Mouse (Mus musculus): Measurements from ENCODE around the gene Slc25a25. TPM values are rescaled to one million over a fixed set of nuclear protein-coding genes. Genes with fewer than 3 reads are reported as not detected.

The Slc25a25 gene
- polyA plus RNA-seq (2015; fragmentation: Nextera tagmentation; extraction: Ambion mirVana), result 12.2 and 12.8 TPM in 2 replicates

GRCm38 (mm10) chr2:32450881-32451844 is at the start of gene Slc25a25:
Slc25a25 (minus strand) TSS chr2:32451445.
- H3K27ac ChIP-seq (ENCODE audit: low read length), result peak within 1 kb of the TSS; percentile 96
- H3K9ac ChIP-seq (ENCODE audit: low read length), result peak within 1 kb of the TSS; percentile 70
- H3K9me3 ChIP-seq (replicated peaks; ENCODE audit: control insufficient read depth, low read length), result no peaks in the 10 kb centered on the region
- peak within 1 kb of the TSS; percentile 58 for H3K4me3 ChIP-seq (ENCODE audit: low read length)
- ATAC-seq (replicated peaks; ENCODE audit: extremely low read depth, insufficient read depth, low FRiP score), result peak; percentile 84
- under 1% methylated on average over 103 of the region's 103 CpGs for WGBS
- H3K27me3 ChIP-seq (ENCODE audit: control insufficient read depth, insufficient read depth, low read length), result no peaks in the 10 kb centered on the region
- peaks cover 7% of the 10 kb centered on the region; the same call in 1 of the 2 replicates for H3K36me3 ChIP-seq (ENCODE audit: control insufficient read depth, insufficient read depth)
- H3K4me2 ChIP-seq (ENCODE audit: low read depth, low read length), result peak within 1 kb of the TSS; percentile 76
- peaks cover 44% of the 10 kb centered on the region for H3K4me1 ChIP-seq (ENCODE audit: control insufficient read depth, insufficient read depth, low read length)

- Histone ChIP-seq H3K36me3 (ENCODE audit: control insufficient read depth, insufficient read depth) (no peaks in the 10 kb centered on the region), H3K9me3 (replicated peaks; ENCODE audit: control insufficient read depth, low read length) (peaks cover 10% of the 10 kb centered on the region), H3K27ac (ENCODE audit: low read length) (no peak overlapping the region), H3K27me3 (ENCODE audit: control insufficient read depth, insufficient read depth, low read length) (no peaks in the 10 kb centered on the region), H3K4me2 (ENCODE audit: low read depth, low read length) (no peak overlapping the region), H3K9ac (ENCODE audit: low read length) (no peak overlapping the region), H3K4me1 (ENCODE audit: control insufficient read depth, insufficient read depth, low read length) (no peaks in the 10 kb centered on the region), H3K4me3 (ENCODE audit: low read length) (no peak overlapping the region)
- ATAC-seq (replicated peaks; ENCODE audit: extremely low read depth, insufficient read depth, low FRiP score), result no peak
- 66% methylated on average over 5 of the region's 5 CpGs for WGBS
Observed at GRCm38 (mm10) chr2:32500461-32500860, 49.2 kb upstream of the Slc25a25 start.

GRCm38 (mm10) chr2:32499365-32499764 is 48.1 kb upstream of the Slc25a25 start:
- Histone ChIP-seq H3K4me1 (ENCODE audit: control insufficient read depth, insufficient read depth, low read length) (peaks cover 4% of the 10 kb centered on the region; the same call in 1 of the 2 replicates), H3K9ac (ENCODE audit: low read length) (no peak overlapping the region), H3K27me3 (ENCODE audit: control insufficient read depth, insufficient read depth, low read length) (no peaks in the 10 kb centered on the region), H3K4me3 (ENCODE audit: low read length) (no peak overlapping the region), H3K4me2 (ENCODE audit: low read depth, low read length) (no peak overlapping the region), H3K9me3 (replicated peaks; ENCODE audit: control insufficient read depth, low read length) (peaks cover 8% of the 10 kb centered on the region), H3K36me3 (ENCODE audit: control insufficient read depth, insufficient read depth) (no peaks in the 10 kb centered on the region), H3K27ac (ENCODE audit: low read length) (no peak overlapping the region)
- no peak for ATAC-seq (replicated peaks; ENCODE audit: extremely low read depth, insufficient read depth, low FRiP score)
- WGBS, result 75% methylated on average over 4 of the region's 4 CpGs

GRCm38 (mm10) chr2:32496190-32496589 is 44.9 kb upstream of the Slc25a25 start:
- Histone ChIP-seq H3K9ac (ENCODE audit: low read length) (no peak overlapping the region), H3K4me3 (ENCODE audit: low read length) (no peak overlapping the region), H3K36me3 (ENCODE audit: control insufficient read depth, insufficient read depth) (no peaks in the 10 kb centered on the region), H3K9me3 (replicated peaks; ENCODE audit: control insufficient read depth, low read length) (peaks cover 8% of the 10 kb centered on the region), H3K4me2 (ENCODE audit: low read depth, low read length) (no peak overlapping the region), H3K27me3 (ENCODE audit: control insufficient read depth, insufficient read depth, low read length) (no peaks in the 10 kb centered on the region), H3K27ac (ENCODE audit: low read length) (no peak overlapping the region; the same call in 1 of the 2 replicates), H3K4me1 (ENCODE audit: control insufficient read depth, insufficient read depth, low read length) (peaks cover 4% of the 10 kb centered on the region; the same call in 1 of the 2 replicates)
- WGBS, result 46% methylated on average over 5 of the region's 5 CpGs
- no peak for ATAC-seq (replicated peaks; ENCODE audit: extremely low read depth, insufficient read depth, low FRiP score)

GRCm38 (mm10) chr2:32495185-32495726 is 44.0 kb upstream of the Slc25a25 start:
- H3K9ac ChIP-seq (ENCODE audit: low read length), result 0 out of 2 replicates have a peak overlapping the region, but pooled peaks have one; percentile 17
- peak overlapping the region; percentile 73 for H3K27ac ChIP-seq (ENCODE audit: low read length)
- no peak overlapping the region for H3K4me3 ChIP-seq (ENCODE audit: low read length)
- ATAC-seq (replicated peaks; ENCODE audit: extremely low read depth, insufficient read depth, low FRiP score), result peak; percentile 68
- H3K36me3 ChIP-seq (ENCODE audit: control insufficient read depth, insufficient read depth), result no peaks in the 10 kb centered on the region
- peaks cover 8% of the 10 kb centered on the region for H3K9me3 ChIP-seq (replicated peaks; ENCODE audit: control insufficient read depth, low read length)
- 49% methylated on average over 20 of the region's 20 CpGs for WGBS
- peak overlapping the region; percentile 23; the same call in 1 of the 2 replicates for H3K4me2 ChIP-seq (ENCODE audit: low read depth, low read length)
- H3K4me1 ChIP-seq (ENCODE audit: control insufficient read depth, insufficient read depth, low read length), result peaks cover 4% of the 10 kb centered on the region; the same call in 1 of the 2 replicates
- no peaks in the 10 kb centered on the region for H3K27me3 ChIP-seq (ENCODE audit: control insufficient read depth, insufficient read depth, low read length)

- Histone ChIP-seq H3K9ac (ENCODE audit: low read length) (peak overlapping the region; percentile 17; the same call in 1 of the 2 replicates), H3K9me3 (replicated peaks; ENCODE audit: control insufficient read depth, low read length) (peaks cover 8% of the 10 kb centered on the region), H3K4me3 (ENCODE audit: low read length) (no peak overlapping the region), H3K4me2 (ENCODE audit: low read depth, low read length) (no peak overlapping the region), H3K4me1 (ENCODE audit: control insufficient read depth, insufficient read depth, low read length) (peaks cover 4% of the 10 kb centered on the region; the same call in 1 of the 2 replicates), H3K27me3 (ENCODE audit: control insufficient read depth, insufficient read depth, low read length) (no peaks in the 10 kb centered on the region), H3K36me3 (ENCODE audit: control insufficient read depth, insufficient read depth) (no peaks in the 10 kb centered on the region), H3K27ac (ENCODE audit: low read length) (peak overlapping the region; percentile 73)
- ATAC-seq (replicated peaks; ENCODE audit: extremely low read depth, insufficient read depth, low FRiP score), result no peak
- 39% methylated on average over 2 of the region's 2 CpGs for WGBS
Observed at GRCm38 (mm10) chr2:32494522-32494921, 43.3 kb upstream of the Slc25a25 start.

- Histone ChIP-seq H3K27ac (ENCODE audit: low read length) (peak overlapping the region; percentile 62; the same call in 1 of the 2 replicates), H3K4me1 (ENCODE audit: control insufficient read depth, insufficient read depth, low read length) (peaks cover 4% of the 10 kb centered on the region; the same call in 1 of the 2 replicates), H3K9ac (ENCODE audit: low read length) (no peak overlapping the region), H3K4me3 (ENCODE audit: low read length) (no peak overlapping the region), H3K27me3 (ENCODE audit: control insufficient read depth, insufficient read depth, low read length) (no peaks in the 10 kb centered on the region), H3K4me2 (ENCODE audit: low read depth, low read length) (no peak overlapping the region), H3K9me3 (replicated peaks; ENCODE audit: control insufficient read depth, low read length) (no peaks in the 10 kb centered on the region), H3K36me3 (ENCODE audit: control insufficient read depth, insufficient read depth) (no peaks in the 10 kb centered on the region)
- ATAC-seq (replicated peaks; ENCODE audit: extremely low read depth, insufficient read depth, low FRiP score), result no peak; the same call in 1 of the 2 replicates
- WGBS, result 65% methylated on average over 12 of the region's 12 CpGs
Observed at GRCm38 (mm10) chr2:32493301-32493701, 42.1 kb upstream of the Slc25a25 start.

- no peak for ATAC-seq (replicated peaks; ENCODE audit: extremely low read depth, insufficient read depth, low FRiP score)
- 66% methylated on average over 2 of the region's 2 CpGs for WGBS
- H3K4me2 ChIP-seq (ENCODE audit: low read depth, low read length), result no peak overlapping the region
- no peak overlapping the region for H3K9ac ChIP-seq (ENCODE audit: low read length)
- no peaks in the 10 kb centered on the region for H3K36me3 ChIP-seq (ENCODE audit: control insufficient read depth, insufficient read depth)
- H3K4me3 ChIP-seq (ENCODE audit: low read length), result no peak overlapping the region
- no peaks in the 10 kb centered on the region for H3K27me3 ChIP-seq (ENCODE audit: control insufficient read depth, insufficient read depth, low read length)
- H3K9me3 ChIP-seq (replicated peaks; ENCODE audit: control insufficient read depth, low read length), result no peaks in the 10 kb centered on the region
- peak overlapping the region; percentile 2; the same call in 1 of the 2 replicates for H3K27ac ChIP-seq (ENCODE audit: low read length)
- peaks cover 4% of the 10 kb centered on the region; the same call in 1 of the 2 replicates for H3K4me1 ChIP-seq (ENCODE audit: control insufficient read depth, insufficient read depth, low read length)
Observed at GRCm38 (mm10) chr2:32492661-32493060, 41.4 kb upstream of the Slc25a25 start.
